Mouse (Mus musculus): ENCODE results near the gene Hfm1.

DNA sequence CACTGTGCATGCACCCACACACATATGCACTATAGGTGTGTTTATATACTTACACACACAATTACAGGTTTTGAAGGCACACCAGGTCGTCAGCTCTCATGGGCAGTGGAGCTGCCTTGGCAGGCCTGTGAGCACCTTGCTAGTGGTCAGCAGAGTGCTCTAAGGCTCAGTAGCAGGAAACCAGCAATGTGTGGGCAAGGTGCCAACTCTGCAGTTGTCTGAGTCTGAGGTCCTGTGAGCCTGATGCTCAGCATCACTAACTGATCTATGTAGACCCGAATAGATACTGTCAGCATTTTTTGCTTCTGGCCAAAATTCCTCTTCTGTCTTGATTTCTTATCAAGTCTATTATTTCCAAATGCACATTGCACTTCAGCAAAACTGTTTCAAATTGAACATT, 82.2 kb downstream of the Hfm1 start:
- TF ChIP-seq CTCF (IDR thresholded peaks at IDR 0.05; ENCODE audit: low read depth, low read length) (no peak), POLR2A (IDR thresholded peaks at IDR 0.05; ENCODE audit: borderline replicate concordance, low read depth, low read length) (no peak)
